Mouse (Mus musculus) embryonic facial prominence, embryonic 12.5 days (tissue): Measurements from ENCODE around the gene Grk6. TPM values are rescaled to one million over a fixed set of nuclear protein-coding genes. Genes with fewer than 3 reads are reported as not detected.
A peak's percentile ranks its signal among the peaks of the same experiment; 100 is the strongest.

Experiments
- microRNA-seq: library from miRNA; unstranded; fragments of <30 nt; microRNA quantifications from one replicate; pipeline ENCODE4, GENCODE M21; 2017
- polyA plus RNA-seq: library from polyadenylated mRNA; unstranded; fragments of >200 nt; fragmentation: Nextera tagmentation; extraction: Ambion mirVana; gene quantifications from 2 replicates; pipeline ENCODE4 v1.2.1, GENCODE M21; 2016

Gene Grk6
- polyA plus RNA-seq, 1 experiment from 2014 or later = 68.3 TPM

Small RNAs within 50 kb of the gene (microRNA-seq; reads per million reads assigned to microRNA genes)
- gene Mir6943 (not detected), gene Mir6944 (71.9 reads per million, percentile 47 among the genes with 10 or more reads in this experiment), gene Mir6945 (1.3 reads per million)

Other genes with a start within 250 kb of the Grk6 start
- gene Nsd1, start 235.3 kb upstream of the Grk6 start, polyA plus RNA-seq = 81.7 and 84.4 TPM in 2 replicates
- 368 and 376 TPM in 2 replicates for gene Prelid1, start 124.6 kb upstream of the Grk6 start, polyA plus RNA-seq
- 108 and 118 TPM in 2 replicates for gene Rab24, start 123.1 kb upstream of the Grk6 start, polyA plus RNA-seq
- 32.2 and 37.6 TPM in 2 replicates for gene Mxd3, start 115.2 kb upstream of the Grk6 start, polyA plus RNA-seq
- gene Lman2, start 82.3 kb upstream of the Grk6 start, polyA plus RNA-seq = 98.3 and 100 TPM in 2 replicates
- 0.61 and 1.2 TPM in 2 replicates for gene Rgs14, start 75.3 kb upstream of the Grk6 start, polyA plus RNA-seq
- gene Slc34a1, start 46.9 kb upstream of the Grk6 start, polyA plus RNA-seq = not detected in 2 replicates
- not detected in 2 replicates for gene Pfn3, start 29.8 kb upstream of the Grk6 start, polyA plus RNA-seq
- 0.08 and 0.11 TPM in 2 replicates for gene F12, start 18.3 kb upstream of the Grk6 start, polyA plus RNA-seq
- 1.1 and 1.3 TPM in 2 replicates for gene Prr7, start 19.2 kb downstream of the Grk6 start, polyA plus RNA-seq
- gene Dbn1, start 43.0 kb downstream of the Grk6 start, polyA plus RNA-seq = 383 and 387 TPM in 2 replicates
- gene Pdlim7, start 68.6 kb downstream of the Grk6 start, polyA plus RNA-seq = 172 and 182 TPM in 2 replicates
- gene Dok3, start 84.2 kb downstream of the Grk6 start, polyA plus RNA-seq = 2.5 and 3.0 TPM in 2 replicates
- 78.5 and 80.3 TPM in 2 replicates for gene Ddx41, start 91.6 kb downstream of the Grk6 start, polyA plus RNA-seq
- 59.5 and 65.6 TPM in 2 replicates for gene Fam193b, start 126.0 kb downstream of the Grk6 start, polyA plus RNA-seq
- gene Tmed9, start 128.7 kb downstream of the Grk6 start, polyA plus RNA-seq = 120 and 127 TPM in 2 replicates
- 35.3 and 38.9 TPM in 2 replicates for gene B4galt7, start 154.8 kb downstream of the Grk6 start, polyA plus RNA-seq
- gene Caml, start 177.9 kb downstream of the Grk6 start, polyA plus RNA-seq = 67.0 and 69.7 TPM in 2 replicates
- gene Ddx46, start 190.0 kb downstream of the Grk6 start, polyA plus RNA-seq = 42.4 and 45.6 TPM in 2 replicates
- gene B230219D22Rik, start 248.1 kb downstream of the Grk6 start, polyA plus RNA-seq = 83.6 and 83.9 TPM in 2 replicates